Mouse (Mus musculus): Measurements from ENCODE around the gene Chic2.
A peak's percentile ranks its signal among the peaks of the same experiment; 100 is the strongest.

Gene Chic2

GRCm38 (mm10) chr5:75044310-75044904, at the start of gene Chic2:
TSS of gene Chic2 (minus strand) at chr5:75044774.
- DNase-seq (ENCODE audit: low read depth, low spot score) = peak; percentile 86

GRCm38 (mm10) chr5:75085906-75086305, 41.3 kb upstream of the Chic2 start:
- no peak for DNase-seq (ENCODE audit: low read depth, low spot score)

- no peak for DNase-seq (ENCODE audit: low read depth, low spot score)
Measured at GRCm38 (mm10) chr5:75085521-75085875, 40.9 kb upstream of the Chic2 start.

GRCm38 (mm10) chr5:75084871-75085520, 40.4 kb upstream of the Chic2 start:
- DNase-seq (ENCODE audit: low read depth, low spot score) = no peak

GRCm38 (mm10) chr5:75084393-75084870, 39.9 kb upstream of the Chic2 start:
- DNase-seq (ENCODE audit: low read depth, low spot score) = no peak

- DNase-seq (ENCODE audit: low read depth, low spot score) = no peak
Measured at GRCm38 (mm10) chr5:75083591-75084392, 39.2 kb upstream of the Chic2 start.

GRCm38 (mm10) chr5:75083061-75083460, 38.5 kb upstream of the Chic2 start:
- no peak for DNase-seq (ENCODE audit: low read depth, low spot score)

GRCm38 (mm10) chr5:75082439-75082838, 37.9 kb upstream of the Chic2 start:
- DNase-seq (ENCODE audit: low read depth, low spot score) = no peak

GRCm38 (mm10) chr5:75079564-75079963, 35.0 kb upstream of the Chic2 start:
- DNase-seq (ENCODE audit: low read depth, low spot score) = no peak

- DNase-seq (ENCODE audit: low read depth, low spot score) = no peak
Measured at GRCm38 (mm10) chr5:75077051-75077380, 32.4 kb upstream of the Chic2 start.

GRCm38 (mm10) chr5:75076326-75077050, 31.9 kb upstream of the Chic2 start:
- DNase-seq (ENCODE audit: low read depth, low spot score) = no peak

- no peak for DNase-seq (ENCODE audit: low read depth, low spot score)
Measured at GRCm38 (mm10) chr5:75075383-75075941, 30.9 kb upstream of the Chic2 start, which contains the start of gene Gsx2. TSS of gene Gsx2 (plus strand) at chr5:75075601.

GRCm38 (mm10) chr5:75074537-75075382, 30.2 kb upstream of the Chic2 start:
- no peak for DNase-seq (ENCODE audit: low read depth, low spot score)

GRCm38 (mm10) chr5:75074132-75074531, 29.6 kb upstream of the Chic2 start:
- DNase-seq (ENCODE audit: low read depth, low spot score) = no peak

GRCm38 (mm10) chr5:75073684-75074083, 29.1 kb upstream of the Chic2 start:
- no peak for DNase-seq (ENCODE audit: low read depth, low spot score)

GRCm38 (mm10) chr5:75073167-75073566, 28.6 kb upstream of the Chic2 start:
- DNase-seq (ENCODE audit: low read depth, low spot score) = no peak

GRCm38 (mm10) chr5:75072532-75072931, 28.0 kb upstream of the Chic2 start:
- no peak for DNase-seq (ENCODE audit: low read depth, low spot score)

- no peak for DNase-seq (ENCODE audit: low read depth, low spot score)
Measured at GRCm38 (mm10) chr5:75071951-75072350, 27.4 kb upstream of the Chic2 start.

GRCm38 (mm10) chr5:75070656-75071375, 26.2 kb upstream of the Chic2 start:
- DNase-seq (ENCODE audit: low read depth, low spot score) = no peak

- no peak for DNase-seq (ENCODE audit: low read depth, low spot score)
Measured at GRCm38 (mm10) chr5:75070132-75070531, 25.6 kb upstream of the Chic2 start.

Measured in mesoderm, embryonic 11.5 days (tissue).